Mouse (Mus musculus) CH12.LX (cell line): ENCODE measurements at regions not wholly inside any gene's neighbourhood (a gene's known extent, or its start where the extent isn't known, plus 50 kb on each side); places are given as distances from the start of the nearest gene placed in this dataset.

Experiments
- DNase-seq: peaks from one replicate; pipeline ENCODE4 v3.0.0-alpha.2; 2013; ENCODE audit errors: extremely low read depth
- H3K27ac ChIP-seq: 2 replicates; pipeline ENCODE4 v1.5.1; 2012; ENCODE audit warnings: low read depth, mild to moderate bottlenecking, control low read depth, moderate library complexity; ENCODE audit not compliant: insufficient read depth
- H3K27me3 ChIP-seq: replicated peaks from 2 replicates; pipeline ENCODE3; 2012; ENCODE audit warnings: inconsistent platforms
- H3K36me3 ChIP-seq, 2 experiments: replicated peaks in 1 of 2; 2 replicates each; pipeline versions ENCODE3 to v1.6.1; 2012; ENCODE audit warnings: inconsistent platforms in 1 of 2, low read length in 1 of 2, mild to moderate bottlenecking in 1 of 2, mixed read lengths in 1 of 2, moderate library complexity in 1 of 2; ENCODE audit not compliant: control insufficient read depth in 1 of 2, insufficient read depth in 1 of 2
- H3K4me1 ChIP-seq, 2 experiments: 2 replicates each; pipeline ENCODE4 v1.6.1; 2012; ENCODE audit warnings: inconsistent platforms in 1 of 2, moderate library complexity in 1 of 2; ENCODE audit not compliant: insufficient read depth in 2 of 2, control insufficient read depth in 1 of 2
- H3K4me2 ChIP-seq: 2 replicates; pipeline ENCODE4 v1.6.1; 2012; ENCODE audit warnings: low read depth, mild to moderate bottlenecking, control low read depth; ENCODE audit not compliant: poor library complexity, insufficient read depth, severe bottlenecking
- H3K4me3 ChIP-seq, 3 experiments: fragments of 150-350 bp in 1 of 3; sonication (generic) in 1 of 3; replicated peaks in 1 of 3; 2 replicates each; pipeline versions ENCODE3 to v1.5.1; 2011 to 2012; ENCODE audit warnings: low read depth in 2 of 3, low read length in 2 of 3, mild to moderate bottlenecking in 2 of 3, moderate library complexity in 2 of 3, control low read depth in 1 of 3, improper control_type of control experiment in 1 of 3, inconsistent platforms in 1 of 3, mixed read lengths in 1 of 3; ENCODE audit not compliant: poor library complexity in 1 of 3
- H3K79me2 ChIP-seq: replicated peaks from 2 replicates; pipeline ENCODE4 v1.6.1; 2012; ENCODE audit warnings: mild to moderate bottlenecking, moderate library complexity; ENCODE audit not compliant: control insufficient read depth, poor library complexity, insufficient read depth, severe bottlenecking; ENCODE audit errors: extremely low read depth
- H3K9ac ChIP-seq: 2 replicates; pipeline ENCODE4 v1.6.1; 2012; ENCODE audit warnings: low read depth, mild to moderate bottlenecking, control low read depth, moderate library complexity; ENCODE audit not compliant: insufficient read depth
- H3K9me3 ChIP-seq: replicated peaks from 2 replicates; pipeline ENCODE3; 2012; ENCODE audit warnings: low read length, inconsistent platforms, mixed read lengths
- BHLHE40 ChIP-seq: IDR thresholded peaks from 2 replicates; pipeline ENCODE4 v1.6.1; 2011; ENCODE audit warnings: mild to moderate bottlenecking, low read depth, low read length, improper control_type of control experiment
- E2F4 ChIP-seq: IDR thresholded peaks from 2 replicates; pipeline ENCODE4 v1.6.1; 2011; ENCODE audit warnings: low read depth, low read length, improper control_type of control experiment; ENCODE audit not compliant: insufficient replicate concordance
- ELF1 ChIP-seq: IDR thresholded peaks from 2 replicates; pipeline ENCODE4 v1.6.1; 2014; ENCODE audit warnings: low read depth, mild to moderate bottlenecking, inconsistent platforms, low read length, improper control_type of control experiment
- HCFC1 ChIP-seq: IDR thresholded peaks from 2 replicates; pipeline ENCODE4 v1.6.1; 2012; ENCODE audit warnings: low read depth, mild to moderate bottlenecking, inconsistent platforms, low read length, improper control_type of control experiment
- IRF4 ChIP-seq: IDR thresholded peaks from 2 replicates; pipeline ENCODE4 v1.6.1; 2014; ENCODE audit warnings: low read depth, mild to moderate bottlenecking, inconsistent platforms, low read length, improper control_type of control experiment
- JUN ChIP-seq: IDR thresholded peaks from 2 replicates; pipeline ENCODE4 v1.6.1; 2011; ENCODE audit warnings: low read depth, mild to moderate bottlenecking, low read length, improper control_type of control experiment, moderate library complexity; ENCODE audit not compliant: insufficient read depth
- JUND ChIP-seq: conservative IDR thresholded peaks from 2 replicates; pipeline ENCODE4 v1.6.1; 2011; ENCODE audit warnings: low read depth, low read length, improper control_type of control experiment
- MAX ChIP-seq: IDR thresholded peaks from 2 replicates; pipeline ENCODE4 v1.6.1; 2011; ENCODE audit warnings: low read length, improper control_type of control experiment
- MEF2A ChIP-seq: IDR thresholded peaks from 2 replicates; pipeline ENCODE4 v1.6.1; 2014; ENCODE audit warnings: low read depth, mild to moderate bottlenecking, inconsistent platforms, low read length, improper control_type of control experiment, borderline replicate concordance
- MYC ChIP-seq: IDR thresholded peaks from 2 replicates; pipeline ENCODE4 v1.6.1; 2011; ENCODE audit warnings: low read depth, mild to moderate bottlenecking, improper control_type of control experiment, low read length
- RAD21 ChIP-seq: IDR thresholded peaks from 2 replicates; pipeline ENCODE4 v1.6.1; 2011; ENCODE audit warnings: low read depth, mild to moderate bottlenecking, low read length, improper control_type of control experiment, moderate library complexity
- SIN3A ChIP-seq: IDR thresholded peaks from 2 replicates; pipeline ENCODE4 v1.6.1; 2012; ENCODE audit warnings: low read length, improper control_type of control experiment, inconsistent platforms
- USF1 ChIP-seq: IDR thresholded peaks from 2 replicates; pipeline ENCODE4 v1.6.1; 2014; ENCODE audit warnings: low read depth, mild to moderate bottlenecking, inconsistent platforms, low read length, improper control_type of control experiment
- ZMIZ1 ChIP-seq: IDR thresholded peaks from 2 replicates; pipeline ENCODE4 v1.6.1; 2012; ENCODE audit warnings: low read depth, mild to moderate bottlenecking, inconsistent platforms, low read length, improper control_type of control experiment
- ZNF384 ChIP-seq: IDR thresholded peaks from 2 replicates; pipeline ENCODE4 v1.6.1; 2012; ENCODE audit warnings: low read depth, low read length, improper control_type of control experiment, inconsistent platforms
- dilution Hi-C: fragments of 300-500 bp; cut with MboI; formaldehyde crosslinking; loops from 2 replicates; pipeline ENCODE4 v1.14.3; 2020; ENCODE audit warnings: low sequenced_read_pairs; ENCODE audit not compliant: extremely low pct_unique_long_range_greater_than_20kb, extremely low pct_ligation_motif_present
- in situ Hi-C: fragments of 300-500 bp; cut with MboI; formaldehyde crosslinking; loops from 3 replicates; pipeline ENCODE4 v1.14.3; 2019; ENCODE audit warnings: low sequenced_read_pairs, low pct_ligation_motif_present, low pct_unique_long_range_greater_than_20kb, mixed read lengths

- in situ Hi-C loops = no loop called here
- H3K9ac ChIP-seq = no peak overlapping the region
- dilution Hi-C loops = no loop called here
- H3K27ac ChIP-seq = no peak overlapping the region
- no peak for TF ChIP-seq RAD21
- TF ChIP-seq IRF4 = no peak
- no peak for TF ChIP-seq ZMIZ1
- no peak for TF ChIP-seq E2F4
- TF ChIP-seq BHLHE40 = no peak
- no peak for TF ChIP-seq MEF2A
- no peak for TF ChIP-seq JUN
- TF ChIP-seq ZNF384 = no peak
- no peak for TF ChIP-seq JUND
- TF ChIP-seq USF1 = no peak
- no peak for TF ChIP-seq SIN3A
- no peak for TF ChIP-seq ELF1
- H3K27me3 ChIP-seq = no peaks in the 10 kb centered on the region
- no peak for DNase-seq
- no peaks in the 10 kb centered on the region for H3K4me1 ChIP-seq
- H3K9me3 ChIP-seq = peaks cover 21% of the 10 kb centered on the region
- no peak overlapping the region for H3K4me2 ChIP-seq
- H3K79me2 ChIP-seq = no peaks in the 10 kb centered on the region
- no peaks in the 10 kb centered on the region for H3K36me3 ChIP-seq
- no peak overlapping the region for H3K4me3 ChIP-seq
These were observed 434.2 kb upstream of the Sema6d start for GRCm38 (mm10) chr2:123655551-123655950.

DNA sequence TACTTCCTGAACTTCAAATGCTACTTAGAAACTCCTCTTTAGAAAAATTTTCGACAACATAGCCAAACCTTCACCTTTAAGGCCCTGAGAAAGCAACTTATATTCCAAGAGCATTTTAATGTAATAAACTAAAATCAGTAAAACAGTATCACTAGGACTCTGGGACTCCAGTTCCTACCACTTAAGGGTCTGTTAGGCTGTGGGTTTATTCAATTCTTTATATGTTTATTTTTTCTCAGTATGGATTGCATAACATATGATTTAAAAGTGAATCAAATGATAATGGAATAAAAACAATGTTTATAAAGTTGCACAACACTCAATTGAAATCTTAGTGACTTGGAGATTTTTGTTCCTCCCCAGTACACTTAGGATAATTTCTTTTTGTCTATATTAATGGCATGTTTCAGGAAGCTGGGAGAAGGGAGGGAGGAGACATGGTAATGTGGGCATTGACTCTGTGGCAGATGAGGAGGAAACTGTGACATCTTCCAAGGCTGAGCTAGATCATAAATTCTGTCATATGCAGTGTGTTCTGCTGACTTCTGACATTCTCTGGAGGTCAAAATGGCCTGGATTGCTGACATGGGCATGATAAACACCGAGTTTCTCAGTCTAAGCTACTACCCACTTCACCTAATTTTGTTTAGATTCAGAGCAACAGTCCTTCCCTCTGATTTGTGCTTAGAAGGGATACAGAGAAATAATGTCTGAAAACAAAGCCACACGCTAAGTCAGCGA is 401.3 kb upstream of the Sema6d start:
- H3K27me3 ChIP-seq = no peaks in the 10 kb centered on the region
- H3K9me3 ChIP-seq = peaks cover 31% of the 10 kb centered on the region
- no peak overlapping the region for H3K27ac ChIP-seq
- DNase-seq = no peak
- H3K9ac ChIP-seq = no peak overlapping the region
- no peaks in the 10 kb centered on the region for H3K4me1 ChIP-seq
- H3K4me3 ChIP-seq = no peak overlapping the region
- dilution Hi-C loops (no loop called here), in situ Hi-C loops (no loop called here)
- no peaks in the 10 kb centered on the region for H3K79me2 ChIP-seq
- TF ChIP-seq HCFC1 (no peak), MYC (no peak), MAX (no peak)
- H3K4me2 ChIP-seq = no peak overlapping the region
- no peaks in the 10 kb centered on the region for H3K36me3 ChIP-seq
